Mouse (Mus musculus) erythroblast, embryonic 14.5 days (primary cell): ENCODE measurements at regions not wholly inside any gene's neighbourhood (a gene's known extent, or its start where the extent isn't known, plus 50 kb on each side); places are given as distances from the start of the nearest gene placed in this dataset.

ENCODE experiments used
- GATA1 ChIP-seq: IDR thresholded peaks from 2 replicates; pipeline ENCODE4 v1.6.1; 2012; ENCODE audit warnings: low read length, inconsistent platforms, mixed read lengths
- TAL1 ChIP-seq: IDR thresholded peaks from 3 replicates; pipeline ENCODE4 v1.6.1; 2012; ENCODE audit warnings: low read length, inconsistent platforms, mixed read lengths

DNA sequence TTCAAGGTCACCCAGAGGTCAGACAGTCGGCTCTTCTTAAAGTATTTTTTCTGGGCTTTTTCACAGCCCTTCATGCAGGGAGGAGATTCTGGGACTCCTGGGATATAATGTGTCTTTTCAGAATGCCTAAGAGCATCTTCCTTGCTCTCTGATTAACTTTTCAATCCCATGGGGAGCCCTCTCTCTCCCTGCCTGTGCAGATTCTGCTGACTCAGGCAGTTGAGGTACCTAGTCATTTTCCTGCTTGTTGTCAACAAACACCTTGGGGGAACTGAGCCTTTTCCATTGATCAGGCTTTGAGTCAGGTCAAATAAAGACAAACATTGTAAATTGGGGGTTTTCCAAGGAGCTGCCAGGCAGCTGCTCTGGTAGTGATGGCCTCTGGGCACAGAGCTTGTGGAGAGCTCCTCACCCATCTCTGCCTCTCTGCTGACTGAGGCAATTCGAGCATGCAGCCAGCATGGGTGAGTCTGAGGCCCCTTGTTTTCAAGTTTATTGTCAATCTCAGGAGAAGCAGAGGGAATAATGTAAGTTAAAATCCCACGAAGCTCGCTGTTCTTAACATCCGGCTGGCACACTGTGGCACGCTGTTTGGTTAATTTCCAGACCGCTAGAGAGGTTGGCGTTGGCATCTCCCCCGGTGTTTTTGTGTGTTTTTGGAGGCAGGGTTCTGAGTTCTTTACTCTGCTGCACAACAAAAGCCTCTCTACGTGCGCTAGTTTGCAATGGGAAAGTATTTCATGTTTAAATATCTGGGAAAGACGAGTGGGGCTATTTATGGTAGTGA lies 159.8 kb upstream of the Trpc7 start:
- no peak for TF ChIP-seq GATA1
- TF ChIP-seq TAL1, result no peak
